Mouse (Mus musculus) gastrocnemius, postnatal 25 days (tissue): ENCODE data around the gene Cxadr. TPM values are rescaled to one million over a fixed set of nuclear protein-coding genes. Genes with fewer than 3 reads are reported as not detected.
A peak's percentile ranks its signal among the peaks of the same experiment; 100 is the strongest.

ENCODE experiments used
- DNase-seq: peaks from one replicate; pipeline ENCODE4 v3.0.0; 2022
- long read RNA-seq, 2 experiments: library from polyadenylated mRNA; stranded (forward); transcript quantifications; one replicate each; pipeline ENCODE4 v2.0.0; 2021
- total RNA-seq, 2 experiments: library from RNA; stranded (reverse); gene quantifications; 1 replicate in 1 of 2; 2 replicates in 1 of 2; pipeline ENCODE4 v1.2.3; 2021

The Cxadr gene
- 1 to 10 TPM in 1 of 2 experiments, under 1 TPM in 1; 0.56 to 1.1 TPM for total RNA-seq
- long read RNA-seq, experiment 1 = 0 reads
- long read RNA-seq, experiment 2 = 0 reads

- peak; percentile 20 for DNase-seq
Observed at GRCm38 (mm10) chr16:78301183-78301830, at the start of gene Cxadr. TSS of gene Cxadr (plus strand) at chr16:78301489.

- DNase-seq = peak; percentile 15
Observed at GRCm38 (mm10) chr16:78258989-78259388, 42.3 kb upstream of the Cxadr start.

GRCm38 (mm10) chr16:78260070-78260879, 41.0 kb upstream of the Cxadr start:
- DNase-seq = no peak

GRCm38 (mm10) chr16:78261520-78261919, 39.8 kb upstream of the Cxadr start:
- DNase-seq = no peak

GRCm38 (mm10) chr16:78264442-78265150, 36.7 kb upstream of the Cxadr start:
- DNase-seq = no peak

- peak; percentile 15 for DNase-seq
Observed at GRCm38 (mm10) chr16:78265151-78265590, 36.1 kb upstream of the Cxadr start.

- DNase-seq = no peak
Observed at GRCm38 (mm10) chr16:78265826-78266225, 35.5 kb upstream of the Cxadr start.

- no peak for DNase-seq
Observed at GRCm38 (mm10) chr16:78267453-78267852, 33.8 kb upstream of the Cxadr start.

- no peak for DNase-seq
Observed at GRCm38 (mm10) chr16:78268167-78268566, 33.1 kb upstream of the Cxadr start.

- DNase-seq = peak; percentile 43
Observed at GRCm38 (mm10) chr16:78274825-78275455, 26.3 kb upstream of the Cxadr start.

GRCm38 (mm10) chr16:78277567-78277966, 23.7 kb upstream of the Cxadr start:
- DNase-seq = no peak

- no peak for DNase-seq
Observed at GRCm38 (mm10) chr16:78280093-78280881, 21.0 kb upstream of the Cxadr start.

- no peak for DNase-seq
Observed at GRCm38 (mm10) chr16:78283231-78283630, 18.1 kb upstream of the Cxadr start.

- no peak for DNase-seq
Observed at GRCm38 (mm10) chr16:78294051-78294450, 7.2 kb upstream of the Cxadr start.

GRCm38 (mm10) chr16:78294606-78295275, 6.5 kb upstream of the Cxadr start:
- DNase-seq = no peak

GRCm38 (mm10) chr16:78295601-78296000, 5.7 kb upstream of the Cxadr start:
- no peak for DNase-seq

GRCm38 (mm10) chr16:78296114-78296513, 5.2 kb upstream of the Cxadr start:
- DNase-seq = no peak

GRCm38 (mm10) chr16:78301831-78302677, 765 bp downstream of the Cxadr start:
- no peak for DNase-seq

GRCm38 (mm10) chr16:78302678-78303050, 1.4 kb downstream of the Cxadr start:
- no peak for DNase-seq

- DNase-seq = no peak
Observed at GRCm38 (mm10) chr16:78305606-78306100, 4.4 kb downstream of the Cxadr start.
